Mouse (Mus musculus) urinary bladder, postnatal 10 days (tissue): ENCODE data around the gene Klk1b4.

Experiments
- DNase-seq: peaks from one replicate; pipeline ENCODE4 v3.0.0; 2022; ENCODE audit warnings: low spot score

The Klk1b4 gene

DNA sequence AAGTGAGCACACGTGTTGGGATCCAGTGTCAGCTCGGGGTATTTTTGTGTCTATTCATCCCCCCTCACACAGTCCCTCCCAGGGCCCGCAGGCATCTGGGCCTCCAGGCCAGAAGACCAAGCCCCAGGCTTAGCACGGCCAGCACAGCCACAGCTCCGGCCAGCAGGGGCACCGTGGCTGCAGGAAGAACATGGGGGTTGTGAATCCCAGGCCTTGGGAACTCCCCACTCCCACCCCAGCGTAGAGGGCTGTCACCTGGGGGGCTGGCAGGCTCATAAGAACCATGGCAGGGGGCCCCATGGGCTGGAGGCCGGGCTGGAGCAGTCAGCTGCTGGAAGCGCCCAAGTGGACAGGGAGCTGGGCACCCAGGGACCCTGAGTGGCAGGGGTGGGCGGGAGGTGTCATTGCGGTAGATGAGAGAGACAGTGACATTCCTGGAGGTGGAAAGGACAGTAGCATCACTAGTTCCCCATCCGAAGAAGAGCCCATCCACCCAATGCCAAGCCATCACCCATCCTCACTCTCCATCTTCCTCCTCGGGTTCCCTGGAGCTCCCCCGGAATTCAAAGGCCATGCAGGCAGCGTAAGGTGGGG lies 45.9 kb downstream of the Klk1b4 start:
- no peak for DNase-seq

GRCm38 (mm10) chr7:44254930-44255329 lies 47.7 kb downstream of the Klk1b4 start:
- no peak for DNase-seq

- DNase-seq = no peak
These were observed 50.0 kb downstream of the Klk1b4 start, which contains the start of gene Acp4 for GRCm38 (mm10) chr7:44257278-44257677. Gene Acp4 (minus strand): TSS chr7:44257378.

DNA sequence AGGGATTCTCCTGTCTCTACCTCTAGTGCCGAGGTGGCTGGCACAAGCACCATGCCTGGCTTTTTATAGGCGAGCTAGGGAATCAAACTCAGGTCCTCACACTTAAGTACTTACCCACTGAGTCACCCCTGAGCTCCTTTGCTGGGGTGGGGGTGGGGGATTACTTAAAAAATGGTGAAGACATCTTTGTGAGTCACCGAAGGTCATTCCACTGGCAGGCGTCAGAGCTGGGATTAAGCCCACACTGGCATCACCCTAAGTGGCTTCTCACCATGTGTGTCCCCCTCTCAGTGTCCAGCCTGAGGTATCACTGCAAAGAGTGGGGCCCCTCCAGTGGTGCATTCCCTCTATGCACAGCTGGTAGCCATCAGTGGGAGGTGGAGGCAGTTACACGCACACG lies 53.2 kb downstream of the Klk1b4 start:
- no peak for DNase-seq

DNA sequence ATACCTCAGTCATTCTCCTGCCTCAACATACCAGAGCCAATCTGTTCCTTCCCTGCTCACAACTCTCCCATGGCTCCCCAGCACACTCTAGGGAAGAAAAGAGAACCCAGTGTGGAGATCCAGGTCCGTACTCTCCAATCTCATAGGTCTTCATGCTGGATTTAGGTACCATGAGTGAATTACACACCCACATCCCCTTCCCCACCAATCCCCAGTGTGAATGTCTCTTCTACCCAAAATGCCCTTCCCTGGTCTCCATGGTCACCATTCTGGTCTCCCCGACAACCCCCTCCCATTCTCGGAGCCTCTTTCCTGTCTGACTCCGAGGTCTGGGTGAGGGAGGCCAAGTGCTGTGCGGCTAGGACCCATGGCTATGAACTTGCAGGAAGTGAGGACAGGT lies 53.9 kb downstream of the Klk1b4 start, which contains the start of gene Gm15517:
Gene Gm15517, plus strand, starts transcription at position 301 of the 400 bp plus-strand sequence.
- DNase-seq = no peak
